Mouse (Mus musculus) kidney, postnatal 25 days (tissue): ENCODE measurements at regions not wholly inside any gene's neighbourhood (a gene's known extent, or its start where the extent isn't known, plus 50 kb on each side); places are given as distances from the start of the nearest gene placed in this dataset.

Experiments
- DNase-seq, 2 experiments: peaks; one replicate each; pipeline ENCODE4 v3.0.0; 2021; ENCODE audit warnings: mixed read lengths in 2 of 2

GRCm38 (mm10) chr12:27140335-27140702 is 202.1 kb downstream of the Sox11 start:
- DNase-seq, result no peak

GRCm38 (mm10) chr12:27139683-27140334 is 202.6 kb downstream of the Sox11 start:
- DNase-seq, result no peak

- DNase-seq, result no peak
These were observed 203.4 kb downstream of the Sox11 start for GRCm38 (mm10) chr12:27138663-27139633.

GRCm38 (mm10) chr12:27135997-27136559 is 206.3 kb downstream of the Sox11 start:
- DNase-seq, result peak in 1 of 2 experiments; percentile 12

GRCm38 (mm10) chr12:27130544-27130943 is 211.8 kb downstream of the Sox11 start:
- no peak for DNase-seq

- DNase-seq, result no peak
These were observed 215.2 kb downstream of the Sox11 start for GRCm38 (mm10) chr12:27127054-27127605.

GRCm38 (mm10) chr12:27118581-27118980 is 223.8 kb downstream of the Sox11 start:
- DNase-seq, result no peak

GRCm38 (mm10) chr12:27115392-27115791 is 227.0 kb downstream of the Sox11 start:
- no peak for DNase-seq

GRCm38 (mm10) chr12:27104925-27105571 is 237.3 kb downstream of the Sox11 start:
- DNase-seq, result no peak

- no peak for DNase-seq
These were observed 239.4 kb downstream of the Sox11 start for GRCm38 (mm10) chr12:27102996-27103395.

- no peak for DNase-seq
These were observed 253.2 kb downstream of the Sox11 start for GRCm38 (mm10) chr12:27089206-27089605.

GRCm38 (mm10) chr12:27085890-27086289 is 256.5 kb downstream of the Sox11 start:
- no peak for DNase-seq

- DNase-seq, result no peak
These were observed 258.5 kb downstream of the Sox11 start for GRCm38 (mm10) chr12:27083645-27084550.

- no peak for DNase-seq
These were observed 259.3 kb downstream of the Sox11 start for GRCm38 (mm10) chr12:27083089-27083488.

- DNase-seq, result no peak
These were observed 259.8 kb downstream of the Sox11 start for GRCm38 (mm10) chr12:27082624-27083023.

- DNase-seq, result no peak
These were observed 266.2 kb downstream of the Sox11 start for GRCm38 (mm10) chr12:27076107-27076738.

- DNase-seq, result no peak
These were observed 277.3 kb downstream of the Sox11 start for GRCm38 (mm10) chr12:27065011-27065517.

GRCm38 (mm10) chr12:27063518-27063917 is 278.9 kb downstream of the Sox11 start:
- DNase-seq, result no peak

GRCm38 (mm10) chr12:27062511-27063264 is 279.7 kb downstream of the Sox11 start:
- DNase-seq, result no peak

GRCm38 (mm10) chr12:27062061-27062461 is 280.3 kb downstream of the Sox11 start:
- DNase-seq, result no peak
